Mouse (Mus musculus) neural tube, embryonic 14.5 days (tissue): ENCODE data around the gene Mrps16. TPM values are rescaled to one million over a fixed set of nuclear protein-coding genes. Genes with fewer than 3 reads are reported as not detected.

Experiments
- ATAC-seq: fragments of 200-750 bp; cut with Nextera tagmentation; 2 replicates; pipeline ENCODE4 v1.8.0; 2017; ENCODE audit warnings: low read depth, mild to moderate bottlenecking, moderate TSS enrichment, moderate library complexity
- H3K27ac ChIP-seq: fragments of 300-500 bp; sonication (generic); 2 replicates; pipeline ENCODE4 v1.5.1; 2014; ENCODE audit warnings: low read depth, mild to moderate bottlenecking, control low read depth, low read length, moderate library complexity, mixed read lengths
- H3K27me3 ChIP-seq: fragments of 300-500 bp; sonication (generic); 2 replicates; pipeline ENCODE4 v1.6.1; 2014; ENCODE audit warnings: low read length; ENCODE audit not compliant: control insufficient read depth, insufficient read depth
- H3K36me3 ChIP-seq: fragments of 300-500 bp; sonication (generic); 2 replicates; pipeline ENCODE4 v1.6.1; 2014; ENCODE audit warnings: low read length, mixed read lengths; ENCODE audit not compliant: control insufficient read depth, insufficient read depth
- H3K4me1 ChIP-seq: fragments of 300-500 bp; sonication (generic); 2 replicates; pipeline ENCODE4 v1.6.1; 2014; ENCODE audit warnings: low read length; ENCODE audit not compliant: control insufficient read depth, insufficient read depth
- H3K4me2 ChIP-seq: fragments of 300-500 bp; sonication (generic); 2 replicates; pipeline ENCODE4 v1.6.1; 2014; ENCODE audit warnings: mild to moderate bottlenecking, low read depth, low read length, control low read depth
- H3K4me3 ChIP-seq: fragments of 300-500 bp; sonication (generic); 2 replicates; pipeline ENCODE4 v1.5.1; 2014; ENCODE audit warnings: low read depth, low read length, control low read depth, mixed read lengths
- H3K9ac ChIP-seq: fragments of 300-500 bp; sonication (generic); replicated peaks from 2 replicates; pipeline ENCODE4 v1.6.1; 2014; ENCODE audit warnings: low read depth, mild to moderate bottlenecking, control low read depth, low read length, mixed read lengths
- H3K9me3 ChIP-seq: fragments of 300-500 bp; sonication (generic); 2 replicates; pipeline ENCODE4 v1.6.1; 2016; ENCODE audit warnings: low read length; ENCODE audit not compliant: control insufficient read depth
- WGBS: fragments of 180-500 bp; shearing (Covaris S2); extraction: QIAGEN DNeasy Blood & Tissue Kit; methylation state at CpG from one replicate; pipeline ENCODE4 v1.1.7; 2014; 5-methylcytosine and 5-hydroxymethylcytosine counted together
- polyA plus RNA-seq: library from polyadenylated mRNA; unstranded; fragments of >200 nt; fragmentation: Nextera tagmentation; extraction: Ambion mirVana; gene quantifications from 2 replicates; pipeline ENCODE4 v1.2.1, GENCODE M21; 2014

The Mrps16 gene
- 65.2 and 71.2 TPM in 2 replicates for polyA plus RNA-seq

- Histone ChIP-seq H3K27ac (peak within 1 kb of the TSS; percentile 31; the same call in 1 of the 2 replicates), H3K4me3 (peak within 1 kb of the TSS; percentile 74), H3K9me3 (no peaks in the 10 kb centered on the region), H3K4me2 (peak within 1 kb of the TSS; percentile 60), H3K27me3 (no peaks in the 10 kb centered on the region), H3K4me1 (peaks cover under 1% of the 10 kb centered on the region; the same call in 1 of the 2 replicates), H3K36me3 (peaks cover 2% of the 10 kb centered on the region; the same call in 1 of the 2 replicates), H3K9ac (peak within 1 kb of the TSS; percentile 80)
- ATAC-seq = peak; percentile 96
- whole genome bisulfite sequencing = under 1% methylated on average over 68 of the region's 68 CpGs
Observed at GRCm38 (mm10) chr14:20393205-20393913, at the start of gene Mrps16. Gene Mrps16 (minus strand): TSS chr14:20393634.

- 82% methylated on average over 17 of the region's 17 CpGs for WGBS
- no peak overlapping the region for H3K4me3 ChIP-seq
- no peak overlapping the region for H3K4me2 ChIP-seq
- no peak for ATAC-seq
- no peaks in the 10 kb centered on the region for H3K27me3 ChIP-seq
- no peak overlapping the region for H3K9ac ChIP-seq
- H3K4me1 ChIP-seq = no peaks in the 10 kb centered on the region
- H3K27ac ChIP-seq = no peak overlapping the region
- H3K36me3 ChIP-seq = no peaks in the 10 kb centered on the region
- H3K9me3 ChIP-seq = no peaks in the 10 kb centered on the region
Observed at GRCm38 (mm10) chr14:20442252-20442651, 48.8 kb upstream of the Mrps16 start.

DNA sequence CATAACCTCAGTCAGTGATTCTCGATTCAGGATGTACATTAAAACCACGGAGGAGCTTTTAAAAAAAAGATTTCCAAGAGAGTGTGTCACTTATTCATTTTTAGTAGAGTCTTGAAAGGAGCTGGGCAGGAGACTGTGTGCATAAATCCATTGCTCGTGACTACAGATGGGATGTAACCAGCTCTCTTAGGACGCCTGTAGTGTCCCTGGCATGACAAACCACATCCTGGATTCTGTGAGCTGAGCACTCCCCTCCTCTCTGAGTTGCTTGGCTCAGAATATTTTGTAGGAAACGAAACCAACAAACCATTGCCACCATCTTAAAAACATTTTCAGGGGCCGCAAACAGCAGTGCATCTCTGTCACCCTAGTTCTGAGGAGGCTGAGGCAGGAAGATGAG is 43.5 kb upstream of the Mrps16 start:
- no peak for ATAC-seq
- Histone ChIP-seq H3K4me2 (no peak overlapping the region), H3K36me3 (no peaks in the 10 kb centered on the region), H3K4me1 (no peaks in the 10 kb centered on the region), H3K4me3 (no peak overlapping the region), H3K27me3 (no peaks in the 10 kb centered on the region), H3K9me3 (no peaks in the 10 kb centered on the region), H3K9ac (no peak overlapping the region), H3K27ac (no peak overlapping the region)
- 75% methylated on average over 6 of the region's 6 CpGs for WGBS

DNA sequence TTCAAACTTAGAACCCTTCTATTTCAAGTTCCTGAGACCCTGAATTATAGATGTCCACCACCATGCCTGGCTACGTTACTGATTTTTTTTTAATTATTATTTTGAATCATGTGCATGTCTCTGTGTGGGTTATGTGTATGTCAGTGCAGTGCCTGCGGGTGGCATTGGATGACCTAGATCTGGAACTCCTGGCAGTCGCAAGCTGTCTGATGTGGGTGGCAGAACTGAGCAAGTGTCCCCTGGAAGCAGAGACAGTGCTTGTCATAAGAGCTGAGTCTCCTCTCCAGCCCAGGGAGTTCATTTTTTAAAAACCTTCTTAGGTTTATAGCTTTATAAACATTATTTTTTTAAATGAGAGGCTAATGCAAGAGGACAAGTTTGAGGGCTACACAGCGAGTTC is 39.0 kb upstream of the Mrps16 start:
- WGBS = 93% methylated on average over 4 of the region's 4 CpGs
- Histone ChIP-seq H3K9ac (no peak overlapping the region), H3K4me2 (no peak overlapping the region), H3K27ac (no peak overlapping the region), H3K9me3 (no peaks in the 10 kb centered on the region), H3K27me3 (no peaks in the 10 kb centered on the region), H3K4me1 (no peaks in the 10 kb centered on the region), H3K36me3 (no peaks in the 10 kb centered on the region), H3K4me3 (no peak overlapping the region)
- ATAC-seq = no peak

- no peak overlapping the region for H3K9ac ChIP-seq
- H3K4me2 ChIP-seq = no peak overlapping the region
- 86% methylated on average over 6 of the region's 6 CpGs for WGBS
- no peaks in the 10 kb centered on the region for H3K4me1 ChIP-seq
- no peak for ATAC-seq
- H3K36me3 ChIP-seq = no peaks in the 10 kb centered on the region
- no peak overlapping the region for H3K27ac ChIP-seq
- no peaks in the 10 kb centered on the region for H3K9me3 ChIP-seq
- no peak overlapping the region for H3K4me3 ChIP-seq
- no peaks in the 10 kb centered on the region for H3K27me3 ChIP-seq
Observed at GRCm38 (mm10) chr14:20431726-20432125, 38.3 kb upstream of the Mrps16 start.

- no peak for ATAC-seq
- no peak overlapping the region for H3K27ac ChIP-seq
- WGBS = 58% methylated on average over 1 of the region's 1 CpGs
Observed at GRCm38 (mm10) chr14:20429833-20430232, 36.4 kb upstream of the Mrps16 start.

DNA sequence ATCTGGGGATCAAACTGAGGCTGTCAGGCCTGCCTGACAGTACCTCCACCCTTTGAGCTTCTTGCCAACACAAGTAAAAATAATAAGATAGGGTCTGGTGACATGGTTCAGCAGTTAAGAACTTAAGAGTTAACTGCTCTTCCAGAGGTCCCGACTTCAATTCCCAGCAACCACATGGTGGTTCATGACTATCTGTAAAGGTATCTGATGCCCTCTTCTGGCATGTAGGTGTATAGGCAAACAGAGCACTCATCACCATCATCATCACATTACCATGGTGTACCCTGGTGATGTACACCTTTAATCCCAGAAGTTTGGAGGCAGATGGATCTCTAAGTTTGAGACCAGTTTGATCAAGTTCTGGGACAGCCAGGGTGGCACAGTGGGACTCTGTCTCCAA is 35.2 kb upstream of the Mrps16 start:
- no peaks in the 10 kb centered on the region for H3K36me3 ChIP-seq
- no peaks in the 10 kb centered on the region for H3K9me3 ChIP-seq
- no peak overlapping the region for H3K9ac ChIP-seq
- no peak overlapping the region for H3K27ac ChIP-seq
- WGBS = 48% methylated on average over 1 of the region's 1 CpGs
- no peak overlapping the region for H3K4me3 ChIP-seq
- no peak overlapping the region for H3K4me2 ChIP-seq
- H3K4me1 ChIP-seq = no peaks in the 10 kb centered on the region
- no peaks in the 10 kb centered on the region for H3K27me3 ChIP-seq
- no peak for ATAC-seq

More at GRCm38 (mm10) chr14:20429833-20430232, 36.4 kb upstream of the Mrps16 start:
- no peaks in the 10 kb centered on the region for H3K9me3 ChIP-seq
- H3K4me1 ChIP-seq = no peaks in the 10 kb centered on the region
- H3K36me3 ChIP-seq = no peaks in the 10 kb centered on the region
- H3K9ac ChIP-seq = no peak overlapping the region
- no peaks in the 10 kb centered on the region for H3K27me3 ChIP-seq
- no peak overlapping the region for H3K4me2 ChIP-seq
- H3K4me3 ChIP-seq = no peak overlapping the region

- no peaks in the 10 kb centered on the region for H3K36me3 ChIP-seq
- no peak overlapping the region for H3K4me2 ChIP-seq
- ATAC-seq = no peak
- no peaks in the 10 kb centered on the region for H3K27me3 ChIP-seq
- H3K27ac ChIP-seq = no peak overlapping the region
- no peak overlapping the region for H3K9ac ChIP-seq
- no peaks in the 10 kb centered on the region for H3K9me3 ChIP-seq
- no peak overlapping the region for H3K4me3 ChIP-seq
- 90% methylated on average over 6 of the region's 6 CpGs for WGBS
- H3K4me1 ChIP-seq = no peaks in the 10 kb centered on the region
Observed at GRCm38 (mm10) chr14:20423046-20423445, 29.6 kb upstream of the Mrps16 start.

DNA sequence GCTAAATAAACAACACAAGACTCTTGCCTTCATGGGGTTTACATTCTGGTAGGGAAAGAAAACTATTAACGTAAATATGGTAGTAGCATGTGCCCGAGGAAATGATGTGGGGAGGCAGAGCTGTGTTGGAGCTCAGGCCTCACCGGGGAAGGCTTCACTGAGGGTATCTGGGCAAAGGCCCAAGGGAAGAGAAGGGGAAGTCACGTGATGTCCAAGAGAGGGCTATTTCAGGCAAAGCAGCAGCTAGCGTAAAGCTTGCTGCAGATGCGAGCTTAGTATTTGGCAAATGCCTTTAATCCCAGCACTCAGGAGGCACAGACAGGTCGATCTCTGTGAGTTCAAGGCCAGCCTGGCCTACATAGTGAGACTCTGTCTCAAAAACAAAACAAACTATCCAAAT is 28.8 kb upstream of the Mrps16 start:
- no peaks in the 10 kb centered on the region for H3K4me1 ChIP-seq
- no peak overlapping the region for H3K27ac ChIP-seq
- H3K9ac ChIP-seq = no peak overlapping the region
- no peak overlapping the region for H3K4me3 ChIP-seq
- no peak overlapping the region for H3K4me2 ChIP-seq
- H3K36me3 ChIP-seq = no peaks in the 10 kb centered on the region
- H3K27me3 ChIP-seq = no peaks in the 10 kb centered on the region
- H3K9me3 ChIP-seq = no peaks in the 10 kb centered on the region
- no peak for ATAC-seq
- WGBS = 83% methylated on average over 7 of the region's 7 CpGs
